Mouse (Mus musculus): Measurements from ENCODE around the gene Nxpe3.
A peak's percentile ranks its signal among the peaks of the same experiment; 100 is the strongest.

The Nxpe3 gene

GRCm38 (mm10) chr16:55894893-55895650 is at the start of gene Nxpe3:
TSS of gene Nxpe3 (minus strand) at chr16:55895285.
- DNase-seq (ENCODE audit: low read depth in 2 of 2, low spot score in 2 of 2), result peak; percentile 64 to 72

- no peak for DNase-seq (ENCODE audit: low read depth in 2 of 2, low spot score in 2 of 2)
Measured at GRCm38 (mm10) chr16:55940781-55941180, 45.7 kb upstream of the Nxpe3 start.

GRCm38 (mm10) chr16:55939703-55940102 is 44.6 kb upstream of the Nxpe3 start:
- no peak for DNase-seq (ENCODE audit: low read depth in 2 of 2, low spot score in 2 of 2)

GRCm38 (mm10) chr16:55938761-55939160 is 43.7 kb upstream of the Nxpe3 start:
- DNase-seq (ENCODE audit: low read depth in 2 of 2, low spot score in 2 of 2), result no peak

- peak; percentile 87 to 91 for DNase-seq (ENCODE audit: low read depth in 2 of 2, low spot score in 2 of 2)
Measured at GRCm38 (mm10) chr16:55934453-55935037, 39.5 kb upstream of the Nxpe3 start, which contains the start of gene Cep97. TSS of gene Cep97 (minus strand) at chr16:55934855.

- DNase-seq (ENCODE audit: low read depth in 2 of 2, low spot score in 2 of 2), result peak; percentile 59 to 65
Measured at GRCm38 (mm10) chr16:55933681-55934343, 38.7 kb upstream of the Nxpe3 start.

- DNase-seq (ENCODE audit: low read depth in 2 of 2, low spot score in 2 of 2), result no peak
Measured at GRCm38 (mm10) chr16:55924010-55924409, 28.9 kb upstream of the Nxpe3 start.

- DNase-seq (ENCODE audit: low read depth in 2 of 2, low spot score in 2 of 2), result no peak
Measured at GRCm38 (mm10) chr16:55922079-55922478, 27.0 kb upstream of the Nxpe3 start.

GRCm38 (mm10) chr16:55914716-55915115 is 19.6 kb upstream of the Nxpe3 start:
- no peak for DNase-seq (ENCODE audit: low read depth in 2 of 2, low spot score in 2 of 2)

- no peak for DNase-seq (ENCODE audit: low read depth in 2 of 2, low spot score in 2 of 2)
Measured at GRCm38 (mm10) chr16:55910208-55910793, 15.2 kb upstream of the Nxpe3 start.

GRCm38 (mm10) chr16:55906928-55907679 is 12.0 kb upstream of the Nxpe3 start:
- no peak for DNase-seq (ENCODE audit: low read depth in 2 of 2, low spot score in 2 of 2)

- no peak for DNase-seq (ENCODE audit: low read depth in 2 of 2, low spot score in 2 of 2)
Measured at GRCm38 (mm10) chr16:55905370-55905769, 10.3 kb upstream of the Nxpe3 start.

GRCm38 (mm10) chr16:55901839-55902756 is 7.0 kb upstream of the Nxpe3 start:
- no peak for DNase-seq (ENCODE audit: low read depth in 2 of 2, low spot score in 2 of 2)

- DNase-seq (ENCODE audit: low read depth in 2 of 2, low spot score in 2 of 2), result no peak
Measured at GRCm38 (mm10) chr16:55898385-55899002, 3.4 kb upstream of the Nxpe3 start.

- DNase-seq (ENCODE audit: low read depth in 2 of 2, low spot score in 2 of 2), result no peak
Measured at GRCm38 (mm10) chr16:55895651-55896095, 588 bp upstream of the Nxpe3 start.

- DNase-seq (ENCODE audit: low read depth in 2 of 2, low spot score in 2 of 2), result peak in 1 of 2 experiments; percentile 4
Measured at GRCm38 (mm10) chr16:55894536-55894892, 571 bp downstream of the Nxpe3 start.

GRCm38 (mm10) chr16:55893410-55894107 is 1.5 kb downstream of the Nxpe3 start:
- no peak for DNase-seq (ENCODE audit: low read depth in 2 of 2, low spot score in 2 of 2)

- DNase-seq (ENCODE audit: low read depth in 2 of 2, low spot score in 2 of 2), result no peak
Measured at GRCm38 (mm10) chr16:55892484-55892883, 2.6 kb downstream of the Nxpe3 start.

- peak in 1 of 2 experiments; percentile 5 for DNase-seq (ENCODE audit: low read depth in 2 of 2, low spot score in 2 of 2)
Measured at GRCm38 (mm10) chr16:55891346-55891745, 3.7 kb downstream of the Nxpe3 start.

Data from CD8-positive naive resting alpha-beta T cell, adult 2 months (primary cell).